Mouse (Mus musculus): ENCODE data around the gene Dyrk1b.

DNA sequence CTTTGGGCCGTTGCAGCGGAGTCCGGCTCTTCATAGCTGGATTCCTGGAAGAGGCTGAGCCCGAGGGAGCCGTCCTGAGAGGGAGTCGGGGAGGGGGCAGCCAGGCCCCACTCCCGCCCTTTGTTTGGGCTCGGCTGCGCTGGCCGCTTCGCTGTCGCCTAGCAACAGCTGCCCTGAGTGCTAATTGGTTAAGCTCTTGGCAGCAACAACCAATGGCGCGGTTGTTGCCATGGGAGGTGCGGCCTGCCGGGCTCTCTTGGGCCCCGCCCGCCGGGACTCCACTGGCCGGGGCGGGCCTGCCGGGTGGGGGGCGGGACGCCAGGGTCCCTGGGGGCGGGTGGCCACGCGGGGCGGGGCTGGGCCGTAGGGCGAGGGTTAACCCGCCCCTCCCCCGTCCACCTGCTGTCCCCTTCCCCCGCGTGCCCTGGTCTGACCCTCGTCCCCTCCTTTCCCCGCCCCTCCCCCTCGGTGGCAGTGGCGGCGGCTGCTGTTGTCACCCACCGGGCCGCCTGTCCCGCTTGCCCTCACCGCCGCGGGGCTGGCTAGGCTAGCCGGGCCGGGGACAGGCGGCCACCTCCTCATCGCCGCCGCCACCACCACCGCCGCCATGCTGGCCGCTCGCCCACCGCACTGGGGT is 590 bp downstream of the Dyrk1b start:
- TF ChIP-seq CTCF (IDR thresholded peaks at IDR 0.05; ENCODE audit: control insufficient read depth, insufficient read depth, low read length) (no peak), POLR2A (IDR thresholded peaks at IDR 0.05; ENCODE audit: borderline replicate concordance, control insufficient read depth, low read depth, low read length) (0 out of 2 replicates have a peak, but pooled peaks have one; percentile 27)
